Mouse (Mus musculus) lung, postnatal 0 days (tissue): ENCODE data around the gene Mb21d2.

Experiments used
- CTCF ChIP-seq: IDR thresholded peaks from 2 replicates; pipeline ENCODE4 v1.5.1; 2016; ENCODE audit warnings: antibody characterized with exemption, mild to moderate bottlenecking
- EP300 ChIP-seq: IDR thresholded peaks from 2 replicates; pipeline ENCODE4 v1.6.1; 2016; ENCODE audit warnings: antibody characterized with exemption, mild to moderate bottlenecking, control low read depth

DNA sequence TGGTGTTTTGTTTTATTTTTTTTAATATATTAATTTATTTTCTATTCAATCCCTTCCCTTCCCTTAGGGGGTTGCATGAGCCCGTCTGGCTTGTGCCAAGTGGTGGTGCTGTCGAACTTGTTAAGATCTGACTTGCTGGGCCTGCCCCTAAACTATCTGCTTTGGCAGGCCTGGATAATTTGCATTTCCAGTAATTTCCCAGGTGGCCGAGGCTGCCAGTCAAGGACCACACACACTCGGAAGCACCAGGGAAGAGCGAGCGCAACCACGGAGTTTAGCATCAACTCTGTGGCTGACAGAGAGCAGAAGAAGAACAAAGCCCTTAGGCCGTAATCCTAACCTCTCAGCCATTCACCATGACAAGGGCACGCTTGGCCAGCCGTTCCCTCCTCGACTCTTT is 88.4 kb downstream of the Mb21d2 start:
- TF ChIP-seq CTCF (peak; percentile 44), EP300 (no peak)
